Mouse (Mus musculus): ENCODE data around the gene Snrpg.

Snrpg gene

GRCm38 (mm10) chr6:86398986-86399385 lies 27.9 kb downstream of the Snrpg start:
- no peak for DNase-seq (ENCODE audit: low read depth, low spot score)

GRCm38 (mm10) chr6:86399995-86400394 lies 28.9 kb downstream of the Snrpg start:
- DNase-seq (ENCODE audit: low read depth, low spot score), result no peak

DNA sequence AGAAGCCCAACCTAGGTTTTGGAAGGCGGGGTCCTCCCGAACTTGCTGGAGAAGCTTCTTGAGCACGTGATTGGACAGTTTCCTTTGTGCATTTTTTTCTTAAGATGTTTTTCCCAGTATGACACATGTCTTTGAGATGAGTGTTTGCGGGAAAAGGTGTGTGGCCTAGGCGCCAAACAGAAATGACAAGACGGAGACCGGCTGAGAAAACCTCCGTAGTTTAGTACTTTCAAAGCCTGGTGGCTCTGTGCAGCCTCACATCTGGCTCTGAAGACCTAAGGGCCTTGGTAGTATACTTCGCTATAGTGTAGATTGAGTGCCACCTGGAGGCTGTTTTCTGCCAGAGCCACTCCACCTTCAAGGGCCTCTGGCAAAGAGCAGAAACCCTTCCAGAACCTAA lies 29.9 kb downstream of the Snrpg start:
- peak; percentile 82 for DNase-seq (ENCODE audit: low read depth, low spot score)

- DNase-seq (ENCODE audit: low read depth, low spot score), result peak; percentile 20
Observed at GRCm38 (mm10) chr6:86402681-86403607, 31.8 kb downstream of the Snrpg start.

GRCm38 (mm10) chr6:86403728-86404099 lies 32.6 kb downstream of the Snrpg start:
- peak; percentile 87 for DNase-seq (ENCODE audit: low read depth, low spot score)

DNA sequence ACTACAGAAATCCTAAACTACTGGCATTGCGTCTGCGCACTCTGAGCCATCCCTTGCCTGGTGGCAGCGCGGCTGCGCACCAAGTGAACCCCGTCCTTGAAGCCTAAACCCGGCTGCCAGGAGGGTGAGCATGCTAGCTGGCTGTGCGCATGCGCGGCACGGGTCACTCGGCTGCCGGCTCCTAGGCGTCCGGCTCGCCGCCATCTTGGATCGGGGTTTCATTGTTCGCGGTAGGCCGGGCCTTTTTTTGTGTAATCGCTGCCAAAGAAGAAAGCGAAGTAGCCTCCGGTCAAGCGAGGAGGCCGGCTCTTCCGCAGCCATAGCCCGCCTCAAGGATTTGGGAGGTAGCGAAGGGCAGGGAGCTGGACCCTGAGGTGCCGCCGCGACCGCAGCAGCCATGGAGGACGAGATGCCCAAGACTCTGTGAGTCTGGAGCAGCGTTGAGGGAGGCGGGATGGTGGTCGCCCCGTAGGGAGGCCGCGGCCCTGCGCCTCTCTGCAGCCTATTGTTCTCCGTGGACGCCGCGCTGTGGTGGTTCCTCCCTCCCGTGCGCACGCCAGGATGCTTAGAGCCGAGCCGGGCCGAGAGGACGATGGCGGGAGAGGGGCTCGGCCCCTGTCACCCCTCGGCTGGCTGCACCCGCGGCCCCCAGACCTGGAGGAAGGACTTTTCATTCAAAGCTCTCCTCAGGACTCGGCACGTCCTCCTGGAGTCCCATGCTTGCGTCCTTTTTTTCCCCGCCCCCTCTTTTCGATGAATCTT lies 33.2 kb downstream of the Snrpg start, which contains the start of gene Tia1:
TSS of gene Tia1 (plus strand) at position 120 of the 762 bp plus-strand sequence.
- peak; percentile 98 for DNase-seq (ENCODE audit: low read depth, low spot score)

- peak; percentile 23 for DNase-seq (ENCODE audit: low read depth, low spot score)
Observed at GRCm38 (mm10) chr6:86404996-86405395, 33.9 kb downstream of the Snrpg start.

- no peak for DNase-seq (ENCODE audit: low read depth, low spot score)
Observed at GRCm38 (mm10) chr6:86406306-86406705, 35.2 kb downstream of the Snrpg start.

GRCm38 (mm10) chr6:86418711-86419110 lies 47.6 kb downstream of the Snrpg start:
- no peak for DNase-seq (ENCODE audit: low read depth, low spot score)

DNA sequence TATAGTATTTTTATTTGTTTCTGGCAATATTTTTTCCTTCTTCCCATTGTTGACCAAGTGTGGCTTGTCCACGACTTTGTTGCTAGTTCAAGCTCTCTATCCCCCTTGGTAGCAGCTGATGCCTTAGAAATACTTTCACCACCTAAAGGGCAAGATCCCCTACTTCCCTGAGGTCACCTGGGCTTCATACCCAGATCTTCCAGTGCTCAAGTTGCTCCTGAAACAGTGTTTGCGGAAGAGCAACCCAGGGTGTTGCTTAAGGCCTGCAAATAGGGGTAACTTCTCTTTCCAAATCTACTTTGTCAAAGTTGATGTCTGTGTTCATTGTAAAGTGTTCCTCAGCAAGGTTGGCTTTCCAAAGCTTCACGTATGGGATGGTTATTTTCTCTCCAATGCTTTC lies 48.1 kb downstream of the Snrpg start:
- DNase-seq (ENCODE audit: low read depth, low spot score), result no peak

DNA sequence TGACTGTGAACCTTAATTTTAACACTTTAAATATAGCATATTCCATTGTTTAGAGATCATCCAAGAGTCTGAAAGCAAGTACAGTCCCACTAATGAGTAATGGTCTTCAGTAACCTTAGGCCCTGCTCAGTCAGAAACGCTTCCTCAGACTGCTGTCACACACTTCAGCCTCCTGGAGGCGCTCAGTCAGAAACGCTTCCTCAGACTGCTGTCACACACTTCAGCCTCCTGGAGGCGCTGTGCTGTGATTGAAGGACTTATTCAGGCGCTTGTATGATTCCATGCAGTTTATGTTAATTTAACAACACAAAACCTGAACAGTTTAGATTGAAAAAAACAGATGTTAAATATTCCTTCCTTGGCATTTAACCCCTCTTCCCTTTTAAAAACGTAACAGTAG lies 49.4 kb downstream of the Snrpg start:
- peak; percentile 35 for DNase-seq (ENCODE audit: low read depth, low spot score)

DNA sequence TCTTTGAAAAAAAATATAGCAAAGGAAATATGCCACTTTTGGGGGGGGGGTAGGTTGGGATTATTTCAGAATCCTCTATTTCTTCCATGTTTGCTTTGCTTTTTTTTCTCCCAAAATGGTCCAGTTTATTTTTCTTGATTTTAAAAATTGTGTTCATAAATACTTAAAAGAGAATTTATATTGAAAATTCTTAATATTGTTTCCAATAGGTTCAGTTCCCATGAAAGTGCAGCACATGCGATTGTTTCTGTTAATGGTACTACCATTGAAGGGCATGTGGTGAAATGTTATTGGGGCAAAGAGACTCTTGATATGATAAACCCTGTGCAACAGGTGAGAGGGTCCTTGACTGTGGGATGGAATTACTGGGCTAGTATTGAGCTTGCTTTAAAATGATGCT lies 55.3 kb downstream of the Snrpg start, which contains the start of gene Gm44790:
TSS of gene Gm44790 (plus strand) at position 301 of the 400 bp plus-strand sequence.
- DNase-seq (ENCODE audit: low read depth, low spot score), result no peak

Measured in forelimb bud, embryonic 11.5 days (tissue).